Comparison of ENCODE assay signal across 26 mouse cellular contexts in the genomic region with DNA sequence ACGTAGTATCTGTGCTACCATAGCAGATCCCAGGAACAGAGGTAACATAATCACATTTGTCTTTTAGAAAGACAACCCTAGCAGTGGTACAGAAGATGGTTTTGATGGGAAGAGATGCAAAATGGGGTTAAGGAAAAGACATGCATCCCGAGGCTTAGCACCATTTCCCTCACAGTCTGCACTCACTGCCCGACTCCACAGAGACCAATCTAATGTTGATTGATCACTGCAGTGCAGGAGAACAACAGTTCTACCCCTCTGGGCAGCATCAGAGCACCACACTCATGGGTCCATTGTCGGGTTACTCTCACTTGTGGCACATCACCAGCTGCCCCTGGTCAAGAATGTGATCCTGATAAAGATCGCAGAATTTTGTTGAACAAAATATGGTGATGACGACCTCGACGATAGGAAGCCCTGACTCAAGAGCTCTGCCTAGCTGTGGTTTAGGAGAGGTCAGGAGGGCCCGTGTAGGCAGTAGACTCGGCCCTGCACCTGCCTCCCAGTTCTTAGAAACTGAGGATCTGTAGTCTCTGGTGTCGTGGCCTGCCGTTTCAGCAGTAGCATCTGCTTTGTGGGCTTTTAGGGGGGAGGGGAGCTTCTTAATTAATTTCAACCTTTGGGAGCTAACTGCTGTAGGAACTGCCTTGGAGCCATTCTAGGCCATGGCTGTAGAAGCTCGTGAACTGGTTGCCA. TPM values are rescaled to one million over a fixed set of nuclear protein-coding genes. Genes with fewer than 3 reads are reported as not detected.
DNase-seq lines count a peak whose midpoint lies in the region; ATAC-seq lines count a peak whose summit lies in the region.
"Had no signal": no experiment of that assay in that cellular context is flagged by ENCODE, and none has a peak within 500 bp of the region (broad histone marks: within the 10 kb centered on the region; RNA-seq: fewer than 3 reads in every experiment).

No protein-coding gene starts in this region.

- 67% methylated on average over 13 of the region's 13 CpGs for WGBS in heart, embryonic 12.5 days
- 64% methylated on average over 13 of the region's 13 CpGs for WGBS in hindbrain, embryonic 13.5 days
- WGBS in hindbrain, embryonic 12.5 days, result 71% methylated on average over 13 of the region's 13 CpGs
- WGBS in neural tube, embryonic 13.5 days, result 62% methylated on average over 13 of the region's 13 CpGs

- no peak overlapping the region for H3K4me2 ChIP-seq in heart, embryonic 12.5 days
- H3K4me2 ChIP-seq in hindbrain, embryonic 13.5 days, result no peak overlapping the region
- no peak overlapping the region for H3K4me2 ChIP-seq in hindbrain, embryonic 12.5 days (replicated peaks)
- no peak overlapping the region for H3K4me2 ChIP-seq in neural tube, embryonic 13.5 days
- H3K4me2 ChIP-seq: embryonic facial prominence, embryonic 13.5 days; embryonic facial prominence, embryonic 15.5 days; forebrain, embryonic 12.5 days had no signal

- H3K36me3 ChIP-seq in heart, embryonic 12.5 days, result peaks cover 44% of the 10 kb centered on the region
- H3K36me3 ChIP-seq in hindbrain, embryonic 13.5 days, result peaks cover 21% of the 10 kb centered on the region
- H3K36me3 ChIP-seq in hindbrain, embryonic 12.5 days, result peaks cover 17% of the 10 kb centered on the region
- H3K36me3 ChIP-seq in neural tube, embryonic 13.5 days, result peaks cover 26% of the 10 kb centered on the region

- no peak overlapping the region for H3K4me3 ChIP-seq in heart, embryonic 12.5 days
- H3K4me3 ChIP-seq in hindbrain, embryonic 13.5 days, result no peak overlapping the region
- no peak overlapping the region for H3K4me3 ChIP-seq in hindbrain, embryonic 12.5 days
- H3K4me3 ChIP-seq in neural tube, embryonic 13.5 days, result no peak overlapping the region
- H3K4me3 ChIP-seq: embryonic facial prominence, embryonic 13.5 days; embryonic facial prominence, embryonic 15.5 days; erythroblast, embryonic 14.5 days; forebrain, embryonic 10.5 days; forebrain, embryonic 12.5 days had no signal

- H3K27ac ChIP-seq in heart, embryonic 12.5 days (ENCODE audit: poor library complexity, severe bottlenecking), result no peak overlapping the region
- peak overlapping the region; percentile 12; the same call in 1 of the 2 replicates for H3K27ac ChIP-seq in hindbrain, embryonic 13.5 days
- H3K27ac ChIP-seq in hindbrain, embryonic 12.5 days, result no peak overlapping the region
- 0 out of 2 replicates have a peak overlapping the region, but pooled peaks have one; percentile 2 for H3K27ac ChIP-seq in neural tube, embryonic 13.5 days (replicated peaks)
- H3K27ac ChIP-seq: embryonic facial prominence, embryonic 13.5 days; embryonic facial prominence, embryonic 15.5 days; forebrain, embryonic 10.5 days; forebrain, embryonic 12.5 days had no signal

- H3K4me1 ChIP-seq in heart, embryonic 12.5 days (replicated peaks), result no peaks in the 10 kb centered on the region
- peaks cover 14% of the 10 kb centered on the region for H3K4me1 ChIP-seq in hindbrain, embryonic 13.5 days (replicated peaks)
- H3K4me1 ChIP-seq in hindbrain, embryonic 12.5 days, result peaks cover 7% of the 10 kb centered on the region; the same call in 1 of the 2 replicates
- peaks cover 15% of the 10 kb centered on the region for H3K4me1 ChIP-seq in neural tube, embryonic 13.5 days (replicated peaks)
- H3K4me1 ChIP-seq: embryonic facial prominence, embryonic 13.5 days; embryonic facial prominence, embryonic 15.5 days; forebrain, embryonic 10.5 days; forebrain, embryonic 12.5 days had no signal

- peak; percentile 59 for DNase-seq in heart, adult 11 months
- no peak for DNase-seq in neural tube, embryonic 10.5 days (ENCODE audit: extremely low spot score, low spot score)
- DNase-seq in 416B (ENCODE audit: low read depth), result peak; percentile 48
- no peak for DNase-seq in gastrocnemius, adult 18-20 months (ENCODE audit: low spot score)
- DNase-seq: adrenal gland, adult 8-10 months; adrenal gland, postnatal 14 days; adrenal gland, postnatal 36 days; cerebellum, adult 11-12 months; cerebellum, adult 2 months; cerebellum, adult 9-11 months; cerebellum, postnatal 14 days; cerebellum, postnatal 36 days; embryo, embryonic 11 days had no signal

- no peaks in the 10 kb centered on the region for H3K9me3 ChIP-seq in heart, embryonic 12.5 days (replicated peaks)
- no peaks in the 10 kb centered on the region for H3K9me3 ChIP-seq in hindbrain, embryonic 13.5 days
- no peaks in the 10 kb centered on the region for H3K9me3 ChIP-seq in hindbrain, embryonic 12.5 days (replicated peaks)
- no peaks in the 10 kb centered on the region for H3K9me3 ChIP-seq in neural tube, embryonic 13.5 days
- H3K9me3 ChIP-seq: embryonic facial prominence, embryonic 13.5 days; embryonic facial prominence, embryonic 15.5 days; forebrain, embryonic 10.5 days; forebrain, embryonic 12.5 days had no signal

- no peaks in the 10 kb centered on the region for H3K27me3 ChIP-seq in heart, embryonic 12.5 days (replicated peaks)
- no peaks in the 10 kb centered on the region for H3K27me3 ChIP-seq in hindbrain, embryonic 13.5 days
- H3K27me3 ChIP-seq in hindbrain, embryonic 12.5 days, result no peaks in the 10 kb centered on the region
- H3K27me3 ChIP-seq in neural tube, embryonic 13.5 days, result no peaks in the 10 kb centered on the region
- H3K27me3 ChIP-seq: embryonic facial prominence, embryonic 13.5 days; embryonic facial prominence, embryonic 15.5 days; forebrain, embryonic 12.5 days; Patski had no signal

- H3K9ac ChIP-seq in heart, embryonic 12.5 days, result no peak overlapping the region
- no peak overlapping the region for H3K9ac ChIP-seq in hindbrain, embryonic 13.5 days
- H3K9ac ChIP-seq in hindbrain, embryonic 12.5 days, result no peak overlapping the region
- H3K9ac ChIP-seq in neural tube, embryonic 13.5 days, result no peak overlapping the region
- H3K9ac ChIP-seq: embryonic facial prominence, embryonic 13.5 days; embryonic facial prominence, embryonic 15.5 days; forebrain, embryonic 12.5 days had no signal

- ATAC-seq in heart, embryonic 12.5 days (ENCODE audit: insufficient number of reproducible peaks, low FRiP score), result no peak
- no peak for ATAC-seq in hindbrain, embryonic 13.5 days (ENCODE audit: low FRiP score)
- ATAC-seq in hindbrain, embryonic 12.5 days (ENCODE audit: low FRiP score), result no peak
- peak; percentile 32; the same call in 1 of the 2 replicates for ATAC-seq in neural tube, embryonic 13.5 days (ENCODE audit: low read depth)
- ATAC-seq: activated CD4-positive, CD25-positive, alpha-beta regulatory T cell, adult 4 months; forebrain, embryonic 14.5 days; forebrain, embryonic 16.5 days had no signal

RNA-seq across cellular contexts. Expression of gene Cdk8, which starts 51.0 kb away (rescaled TPM):
- polyA plus RNA-seq in heart, embryonic 12.5 days (2016; fragmentation: Nextera tagmentation; extraction: Ambion mirVana), result 16.6 and 17.3 TPM in 2 replicates
- 17.5 and 20.1 TPM in 2 replicates for polyA plus RNA-seq in hindbrain, embryonic 13.5 days (2015; fragmentation: Nextera tagmentation; extraction: Ambion mirVana)
- polyA plus RNA-seq in hindbrain, embryonic 12.5 days (2016; fragmentation: Nextera tagmentation; extraction: Ambion mirVana), result 30.9 and 32.6 TPM in 2 replicates
- 20.4 and 21.7 TPM in 2 replicates for polyA plus RNA-seq in neural tube, embryonic 13.5 days (2015; fragmentation: Nextera tagmentation; extraction: Ambion mirVana)
- total RNA-seq in gastrocnemius, adult 18-20 months (2021), result 10 to 100 TPM; 14.9 to 17.5 TPM

Comparison
In these comparisons a context has a peak if more than half of its experiments do, and no peak if none do; other contexts are left out.
1. H3K27ac ChIP-seq: peak in hindbrain, embryonic 13.5 days (single experiment) and neural tube, embryonic 13.5 days (single experiment); none in heart, embryonic 12.5 days (single experiment) and hindbrain, embryonic 12.5 days (single experiment).
2. DNase-seq: peak in heart, adult 11 months (single experiment) and 416B (single experiment); none in neural tube, embryonic 10.5 days (single experiment) and gastrocnemius, adult 18-20 months (single experiment).